Mouse (Mus musculus) embryonic fibroblast, embryonic 13.5 days (primary cell): ENCODE data around the gene Sec63.

Experiments
- CTCF ChIP-seq: IDR thresholded peaks from 2 replicates; pipeline ENCODE4 v1.5.1; 2011; ENCODE audit warnings: mild to moderate bottlenecking, control low read depth, low read length, moderate library complexity, borderline replicate concordance; ENCODE audit not compliant: insufficient read depth
- POLR2A ChIP-seq: IDR thresholded peaks from 2 replicates; pipeline ENCODE4 v1.6.1; 2011; ENCODE audit warnings: low read depth, mild to moderate bottlenecking, control low read depth, low read length, moderate library complexity

- no peak for TF ChIP-seq CTCF
- no peak for TF ChIP-seq POLR2A
Measured at GRCm38 (mm10) chr10:42830007-42830406, 68.7 kb downstream of the Sec63 start.
